Mouse (Mus musculus) brown adipose tissue, adult 24 weeks (tissue): ENCODE results near the gene Lenep. TPM values are rescaled to one million over a fixed set of nuclear protein-coding genes. Genes with fewer than 3 reads are reported as not detected.
A peak's percentile ranks its signal among the peaks of the same experiment; 100 is the strongest.

Experiments
- H3K27ac ChIP-seq: fragments of 200-500 bp; replicated peaks from 2 replicates; pipeline ENCODE4 v1.5.1; 2012; ENCODE audit warnings: low read depth, mild to moderate bottlenecking, low read length
- H3K4me1 ChIP-seq: fragments of 200-500 bp; 2 replicates; pipeline ENCODE4 v1.6.1; 2012; ENCODE audit warnings: low read length, mixed read lengths; ENCODE audit not compliant: control insufficient read depth, insufficient read depth, insufficient read length
- H3K4me3 ChIP-seq: fragments of 200-500 bp; 2 replicates; pipeline ENCODE4 v1.5.1; 2012; ENCODE audit warnings: low read depth, mild to moderate bottlenecking, low read length, moderate library complexity; ENCODE audit not compliant: insufficient read depth
- polyA plus RNA-seq: library from polyadenylated mRNA; stranded (reverse); fragments of >200 nt; gene quantifications from 2 replicates; pipeline ENCODE4 v1.2.4, GENCODE M21; 2012; ENCODE audit not compliant: missing spikeins, insufficient read depth, insufficient read length

Gene Lenep
- polyA plus RNA-seq, 1 experiment = not detected

DNA sequence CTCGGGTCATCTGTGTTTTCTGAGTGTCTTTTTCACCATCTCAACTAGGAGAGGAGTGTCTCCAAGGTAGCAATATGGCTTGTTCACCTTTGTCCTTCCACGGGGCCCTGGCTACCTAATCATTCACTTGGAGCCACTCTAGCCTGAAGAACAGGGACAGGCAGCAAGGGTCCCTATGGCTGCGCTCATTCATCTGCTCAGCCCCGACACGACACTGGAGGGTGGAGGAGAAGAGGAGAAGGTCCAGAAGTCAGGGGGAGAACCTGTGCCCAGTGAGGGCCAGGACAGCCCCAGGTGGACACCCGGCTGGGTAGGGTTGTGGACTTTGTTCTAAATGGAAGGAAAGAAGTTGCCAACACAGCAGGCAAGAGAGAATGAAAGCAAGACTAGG lies 47.1 kb downstream of the Lenep start:
- Histone ChIP-seq H3K27ac (peak overlapping the region; percentile 11; the same call in 1 of the 2 replicates), H3K4me1 (no peaks in the 10 kb centered on the region), H3K4me3 (no peak overlapping the region)

DNA sequence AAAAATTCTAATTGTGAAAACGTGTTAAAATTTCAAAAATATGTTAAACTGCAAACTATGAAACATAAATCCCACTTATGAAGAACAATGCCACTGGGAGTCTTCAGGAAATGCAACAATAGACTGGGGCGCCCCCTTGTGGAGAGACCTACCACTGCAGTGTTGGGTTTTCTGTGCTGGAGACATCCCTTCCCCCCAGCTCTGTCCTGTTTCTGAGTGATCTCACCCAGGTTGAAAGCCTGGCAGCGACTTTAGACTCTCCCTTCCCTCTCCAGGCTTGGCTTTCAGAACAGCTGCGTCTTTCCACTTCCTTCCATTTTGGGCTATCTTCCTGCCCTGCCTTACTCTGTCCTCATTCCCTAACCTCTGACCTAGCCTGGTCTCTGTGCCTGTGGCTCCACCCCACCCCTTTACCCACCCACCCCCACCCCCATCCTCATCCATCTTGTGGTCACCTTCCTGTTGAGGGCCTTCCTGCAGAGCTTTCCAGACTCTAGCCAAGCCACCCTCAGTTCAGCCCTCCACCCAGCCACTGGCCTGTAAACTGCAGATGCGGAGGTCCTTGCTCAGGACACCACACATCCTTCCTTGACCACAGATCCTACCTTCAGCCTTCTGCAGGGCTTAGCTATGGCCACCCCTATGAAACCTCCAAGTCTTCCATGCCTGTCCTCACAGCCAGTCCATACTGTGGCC lies 47.6 kb downstream of the Lenep start:
- Histone ChIP-seq H3K27ac (peak overlapping the region; percentile 11; the same call in 1 of the 2 replicates), H3K4me3 (no peak overlapping the region), H3K4me1 (no peaks in the 10 kb centered on the region)

- Histone ChIP-seq H3K4me1 (peaks cover 7% of the 10 kb centered on the region; the same call in 1 of the 2 replicates), H3K4me3 (no peak overlapping the region), H3K27ac (no peak overlapping the region)
Observed at GRCm38 (mm10) chr3:89351271-89351670, 51.3 kb downstream of the Lenep start.

Other genes starting within 250 kb of the Lenep start
- gene Hcn3, start 242.6 kb downstream of the Lenep start, polyA plus RNA-seq = not detected in 2 replicates
- 14.3 TPM in 2 replicates for gene Clk2, start 238.0 kb downstream of the Lenep start, polyA plus RNA-seq
- 39.4 and 48.7 TPM in 2 replicates for gene Scamp3, start 225.3 kb downstream of the Lenep start, polyA plus RNA-seq
- 1.3 and 2.0 TPM in 2 replicates for gene Fam189b, start 219.7 kb downstream of the Lenep start, polyA plus RNA-seq
- gene Gba, start 199.9 kb downstream of the Lenep start, polyA plus RNA-seq = 18.2 and 25.1 TPM in 2 replicates
- gene Thbs3, start 187.6 kb downstream of the Lenep start, polyA plus RNA-seq = 5.6 and 8.9 TPM in 2 replicates
- gene Mtx1, start 175.7 kb downstream of the Lenep start, polyA plus RNA-seq = 108 and 115 TPM in 2 replicates
- gene Muc1, start 173.7 kb downstream of the Lenep start, polyA plus RNA-seq = 0.75 and 0.83 TPM in 2 replicates
- 57.6 and 64.8 TPM in 2 replicates for gene Krtcap2, start 156.8 kb downstream of the Lenep start, polyA plus RNA-seq
- not detected in 2 replicates for gene Trim46, start 156.5 kb downstream of the Lenep start, polyA plus RNA-seq
- gene Dpm3, start 143.4 kb downstream of the Lenep start, polyA plus RNA-seq = 125 and 130 TPM in 2 replicates
- 28.3 and 33.1 TPM in 2 replicates for gene Slc50a1, start 132.2 kb downstream of the Lenep start, polyA plus RNA-seq
- 5.6 and 6.3 TPM in 2 replicates for gene Efna1, start 121.7 kb downstream of the Lenep start, polyA plus RNA-seq
- gene Efna3, start 79.8 kb downstream of the Lenep start, polyA plus RNA-seq = 0.44 TPM in 1 of 2 replicates, not detected in the other
- 1.3 TPM in 1 of 2 replicates, not detected in the other for gene Efna4, start 64.8 kb downstream of the Lenep start, polyA plus RNA-seq
- 28.5 and 31.3 TPM in 2 replicates for gene Adam15, start 52.8 kb downstream of the Lenep start, polyA plus RNA-seq
- gene Dcst2, start 40.8 kb downstream of the Lenep start, polyA plus RNA-seq = 1.2 and 1.6 TPM in 2 replicates
- 0.75 TPM in 1 of 2 replicates, not detected in the other for gene Dcst1, start 37.5 kb downstream of the Lenep start, polyA plus RNA-seq
- 93.2 and 121 TPM in 2 replicates for gene Zbtb7b, start 8.0 kb downstream of the Lenep start, polyA plus RNA-seq
- 33.4 and 60.7 TPM in 2 replicates for gene Flad1, start 9.1 kb upstream of the Lenep start, polyA plus RNA-seq
- 5.9 and 10.9 TPM in 2 replicates for gene Cks1b, start 15.6 kb upstream of the Lenep start, polyA plus RNA-seq
- 36.0 and 37.2 TPM in 2 replicates for gene Shc1, start 15.7 kb upstream of the Lenep start, polyA plus RNA-seq
- gene Pygo2, start 27.4 kb upstream of the Lenep start, polyA plus RNA-seq = 4.6 and 13.0 TPM in 2 replicates
- gene Pbxip1, start 33.9 kb upstream of the Lenep start, polyA plus RNA-seq = 18.9 and 25.8 TPM in 2 replicates
- gene Pmvk, start 51.7 kb upstream of the Lenep start, polyA plus RNA-seq = 191 and 194 TPM in 2 replicates
- 0.28 and 0.29 TPM in 2 replicates for gene Kcnn3, start 117.4 kb upstream of the Lenep start, polyA plus RNA-seq